Mouse (Mus musculus): ENCODE measurements around the gene Chst11. TPM values are rescaled to one million over a fixed set of nuclear protein-coding genes. Genes with fewer than 3 reads are reported as not detected.

The Chst11 gene
- polyA plus RNA-seq, 1 experiment from 2014 or later = 1.3 TPM

GRCm38 (mm10) chr10:82997460-82997859 lies 12.2 kb downstream of the Chst11 start:
- H3K36me3 ChIP-seq (replicated peaks) = no peaks in the 10 kb centered on the region
- no peaks in the 10 kb centered on the region for H3K27me3 ChIP-seq (replicated peaks; ENCODE audit: low read depth, poor library complexity, severe bottlenecking)
- H3K4me3 ChIP-seq = no peak overlapping the region
- H3K27ac ChIP-seq (replicated peaks) = no peak overlapping the region
- WGBS = 80% methylated on average over 6 of the region's 6 CpGs
- no peaks in the 10 kb centered on the region for H3K9me3 ChIP-seq
- no peak for DNase-seq (ENCODE audit: low spot score)
- peaks cover 32% of the 10 kb centered on the region for H3K4me1 ChIP-seq

GRCm38 (mm10) chr10:83000169-83000568 lies 14.9 kb downstream of the Chst11 start:
- DNase-seq (ENCODE audit: low spot score) = no peak
- Histone ChIP-seq H3K4me3 (no peak overlapping the region), H3K36me3 (replicated peaks) (no peaks in the 10 kb centered on the region), H3K4me1 (peaks cover 29% of the 10 kb centered on the region), H3K27ac (replicated peaks) (no peak overlapping the region), H3K9me3 (no peaks in the 10 kb centered on the region), H3K27me3 (replicated peaks; ENCODE audit: low read depth, poor library complexity, severe bottlenecking) (no peaks in the 10 kb centered on the region)
- 81% methylated on average over 5 of the region's 5 CpGs for WGBS

GRCm38 (mm10) chr10:83000721-83001120 lies 15.4 kb downstream of the Chst11 start:
- no peaks in the 10 kb centered on the region for H3K27me3 ChIP-seq (replicated peaks; ENCODE audit: low read depth, poor library complexity, severe bottlenecking)
- DNase-seq (ENCODE audit: low spot score) = no peak
- H3K9me3 ChIP-seq = no peaks in the 10 kb centered on the region
- H3K4me1 ChIP-seq = peaks cover 30% of the 10 kb centered on the region
- H3K27ac ChIP-seq (replicated peaks) = no peak overlapping the region
- whole genome bisulfite sequencing = 93% methylated on average over 2 of the region's 2 CpGs
- H3K4me3 ChIP-seq = no peak overlapping the region
- H3K36me3 ChIP-seq (replicated peaks) = peaks cover 4% of the 10 kb centered on the region; the same call in 1 of the 2 replicates

- H3K4me1 ChIP-seq = peaks cover 37% of the 10 kb centered on the region
- WGBS = 96% methylated on average over 7 of the region's 7 CpGs
- no peak overlapping the region for H3K27ac ChIP-seq (replicated peaks)
- peaks cover 4% of the 10 kb centered on the region; the same call in 1 of the 2 replicates for H3K9me3 ChIP-seq
- DNase-seq (ENCODE audit: low spot score) = no peak
- no peaks in the 10 kb centered on the region for H3K27me3 ChIP-seq (replicated peaks; ENCODE audit: low read depth, poor library complexity, severe bottlenecking)
- H3K4me3 ChIP-seq = no peak overlapping the region
- peaks cover 18% of the 10 kb centered on the region for H3K36me3 ChIP-seq (replicated peaks)
These were observed 18.6 kb downstream of the Chst11 start for GRCm38 (mm10) chr10:83003899-83004298.

DNA sequence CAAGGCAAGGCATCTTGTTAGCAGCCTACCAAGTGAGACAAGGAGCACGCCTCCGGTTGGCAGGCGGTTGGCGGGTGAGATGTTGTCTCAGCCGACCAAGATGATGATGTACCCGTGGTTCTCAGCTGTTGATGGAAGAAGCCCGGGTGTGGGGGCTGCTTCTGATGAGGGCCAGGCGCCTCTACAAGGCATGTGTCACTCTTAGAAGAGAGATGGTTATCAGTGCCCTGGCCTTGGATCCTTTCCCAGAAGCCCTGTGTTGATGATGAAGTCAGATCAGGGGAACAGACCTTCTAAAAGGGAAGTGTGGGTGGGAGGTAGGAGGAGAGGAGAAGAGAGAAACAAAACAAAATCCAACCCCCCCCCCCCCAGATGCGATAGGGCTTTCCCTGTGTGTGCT lies 19.1 kb downstream of the Chst11 start:
- Histone ChIP-seq H3K4me3 (no peak overlapping the region), H3K27ac (replicated peaks) (no peak overlapping the region), H3K27me3 (replicated peaks; ENCODE audit: low read depth, poor library complexity, severe bottlenecking) (no peaks in the 10 kb centered on the region), H3K36me3 (replicated peaks) (peaks cover 18% of the 10 kb centered on the region), H3K9me3 (peaks cover 4% of the 10 kb centered on the region; the same call in 1 of the 2 replicates), H3K4me1 (peaks cover 37% of the 10 kb centered on the region)
- WGBS = 78% methylated on average over 9 of the region's 9 CpGs
- DNase-seq (ENCODE audit: low spot score) = peak; percentile 19

DNA sequence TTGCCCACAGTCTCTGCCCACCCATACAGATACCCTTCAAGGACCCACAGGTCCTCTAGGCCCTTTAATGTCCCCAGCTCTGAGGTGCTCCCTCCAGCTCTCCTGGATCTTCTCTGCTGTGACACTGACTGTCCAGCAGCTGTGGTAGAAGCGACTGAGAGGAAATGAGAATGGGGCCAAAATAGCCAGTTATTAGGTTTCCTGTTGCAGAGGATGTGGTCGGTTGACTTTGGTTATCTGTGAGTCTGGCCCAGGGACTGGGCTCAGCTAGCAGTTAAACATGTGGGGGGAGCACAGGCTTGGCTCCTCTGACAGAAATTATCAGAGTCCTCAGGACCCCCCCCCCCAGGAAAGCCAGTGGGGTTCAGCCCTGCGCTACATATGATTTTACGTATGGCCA lies 19.7 kb downstream of the Chst11 start:
- Histone ChIP-seq H3K36me3 (replicated peaks) (peaks cover 18% of the 10 kb centered on the region), H3K4me1 (peaks cover 35% of the 10 kb centered on the region), H3K27ac (replicated peaks) (no peak overlapping the region), H3K27me3 (replicated peaks; ENCODE audit: low read depth, poor library complexity, severe bottlenecking) (no peaks in the 10 kb centered on the region), H3K9me3 (peaks cover 4% of the 10 kb centered on the region; the same call in 1 of the 2 replicates), H3K4me3 (no peak overlapping the region)
- 81% methylated on average over 4 of the region's 4 CpGs for WGBS
- DNase-seq (ENCODE audit: low spot score) = no peak

GRCm38 (mm10) chr10:83006258-83006657 lies 21.0 kb downstream of the Chst11 start:
- Histone ChIP-seq H3K27ac (replicated peaks) (no peak overlapping the region), H3K9me3 (peaks cover 4% of the 10 kb centered on the region; the same call in 1 of the 2 replicates), H3K27me3 (replicated peaks; ENCODE audit: low read depth, poor library complexity, severe bottlenecking) (no peaks in the 10 kb centered on the region), H3K4me1 (peaks cover 30% of the 10 kb centered on the region), H3K36me3 (replicated peaks) (peaks cover 18% of the 10 kb centered on the region), H3K4me3 (no peak overlapping the region)
- WGBS = 94% methylated on average over 8 of the region's 8 CpGs
- no peak for DNase-seq (ENCODE audit: low spot score)

GRCm38 (mm10) chr10:83013984-83014383 lies 28.7 kb downstream of the Chst11 start:
- Histone ChIP-seq H3K4me3 (no peak overlapping the region), H3K4me1 (peaks cover 33% of the 10 kb centered on the region), H3K27ac (replicated peaks) (peak overlapping the region; percentile 72), H3K27me3 (replicated peaks; ENCODE audit: low read depth, poor library complexity, severe bottlenecking) (no peaks in the 10 kb centered on the region), H3K9me3 (no peaks in the 10 kb centered on the region), H3K36me3 (replicated peaks) (no peaks in the 10 kb centered on the region)
- WGBS = 76% methylated on average over 4 of the region's 4 CpGs
- DNase-seq (ENCODE audit: low spot score) = no peak

DNA sequence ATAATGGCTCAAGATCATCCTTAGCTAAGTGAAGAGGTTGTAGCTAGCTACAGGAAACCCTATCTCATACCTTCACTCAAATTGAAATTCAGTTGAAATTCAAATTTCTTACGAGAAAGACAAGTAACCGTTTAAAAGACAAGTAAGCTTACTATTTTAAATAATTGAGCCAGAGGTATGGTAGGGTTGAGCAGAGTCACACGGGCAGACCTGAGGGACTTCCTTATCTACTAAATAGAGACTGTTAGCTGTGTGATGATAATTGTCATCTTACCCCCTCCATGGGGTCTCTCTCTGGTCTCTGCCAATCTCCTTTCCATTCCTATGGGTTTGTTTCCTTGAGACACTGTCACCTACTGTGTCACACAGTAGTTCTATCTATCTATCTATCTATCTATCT lies 30.6 kb downstream of the Chst11 start:
- no peaks in the 10 kb centered on the region for H3K9me3 ChIP-seq
- no peak overlapping the region for H3K27ac ChIP-seq (replicated peaks)
- no peaks in the 10 kb centered on the region for H3K27me3 ChIP-seq (replicated peaks; ENCODE audit: low read depth, poor library complexity, severe bottlenecking)
- no peak overlapping the region for H3K4me3 ChIP-seq
- DNase-seq (ENCODE audit: low spot score) = no peak
- WGBS = 94% methylated on average over 3 of the region's 3 CpGs
- peaks cover 51% of the 10 kb centered on the region for H3K4me1 ChIP-seq
- no peaks in the 10 kb centered on the region for H3K36me3 ChIP-seq (replicated peaks)

DNA sequence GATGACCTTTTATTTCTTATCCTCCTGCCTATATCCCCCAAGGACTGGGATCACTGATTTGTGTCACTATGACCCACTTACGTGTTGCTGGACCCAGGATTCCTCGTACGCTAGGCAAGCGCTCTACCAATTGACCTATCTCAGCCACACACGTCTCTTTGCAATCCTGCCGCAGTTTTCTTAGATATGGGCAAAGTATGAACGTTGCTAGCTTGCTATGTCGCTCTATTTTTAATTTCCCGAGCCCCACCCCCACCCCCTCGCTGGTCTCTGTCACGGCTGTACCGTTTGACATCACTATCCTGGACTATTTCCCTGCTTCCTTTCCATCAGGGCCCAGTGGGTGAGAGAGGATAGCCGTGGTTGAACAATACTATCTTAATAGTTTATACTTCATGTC lies 31.5 kb downstream of the Chst11 start:
- no peak overlapping the region for H3K27ac ChIP-seq (replicated peaks)
- H3K4me3 ChIP-seq = no peak overlapping the region
- 91% methylated on average over 13 of the region's 13 CpGs for WGBS
- no peaks in the 10 kb centered on the region for H3K27me3 ChIP-seq (replicated peaks; ENCODE audit: low read depth, poor library complexity, severe bottlenecking)
- DNase-seq (ENCODE audit: low spot score) = no peak
- H3K9me3 ChIP-seq = no peaks in the 10 kb centered on the region
- no peaks in the 10 kb centered on the region for H3K36me3 ChIP-seq (replicated peaks)
- peaks cover 58% of the 10 kb centered on the region for H3K4me1 ChIP-seq

GRCm38 (mm10) chr10:83017760-83018498 lies 32.6 kb downstream of the Chst11 start:
- Histone ChIP-seq H3K4me3 (no peak overlapping the region), H3K27me3 (replicated peaks; ENCODE audit: low read depth, poor library complexity, severe bottlenecking) (no peaks in the 10 kb centered on the region), H3K9me3 (no peaks in the 10 kb centered on the region), H3K27ac (replicated peaks) (no peak overlapping the region), H3K4me1 (peaks cover 52% of the 10 kb centered on the region), H3K36me3 (replicated peaks) (no peaks in the 10 kb centered on the region)
- WGBS = 85% methylated on average over 21 of the region's 21 CpGs
- no peak for DNase-seq (ENCODE audit: low spot score)

DNA sequence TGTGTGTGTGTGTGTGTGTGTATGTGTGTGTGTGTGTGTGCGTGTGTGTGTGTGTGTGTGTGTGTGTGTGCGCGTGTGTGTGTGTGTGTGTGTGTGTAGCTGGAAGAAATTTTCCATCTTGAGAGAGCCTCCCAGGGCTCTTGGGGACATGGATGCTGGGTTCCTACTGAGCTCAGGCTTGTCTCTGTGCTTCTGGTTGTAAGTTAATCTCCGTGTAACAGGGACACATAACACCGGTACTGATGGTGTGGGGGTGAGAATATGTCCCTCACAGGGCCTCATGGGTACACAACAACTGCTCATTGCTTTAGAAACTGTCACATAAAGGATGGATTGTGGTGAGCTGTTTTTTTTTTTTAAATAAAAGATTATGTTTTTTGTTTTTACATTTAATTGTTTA lies 33.2 kb downstream of the Chst11 start:
- Histone ChIP-seq H3K27me3 (replicated peaks; ENCODE audit: low read depth, poor library complexity, severe bottlenecking) (no peaks in the 10 kb centered on the region), H3K4me3 (no peak overlapping the region), H3K27ac (replicated peaks) (no peak overlapping the region), H3K36me3 (replicated peaks) (no peaks in the 10 kb centered on the region), H3K9me3 (no peaks in the 10 kb centered on the region), H3K4me1 (peaks cover 49% of the 10 kb centered on the region)
- 63% methylated on average over 5 of the region's 5 CpGs for WGBS
- no peak for DNase-seq (ENCODE audit: low spot score)

DNA sequence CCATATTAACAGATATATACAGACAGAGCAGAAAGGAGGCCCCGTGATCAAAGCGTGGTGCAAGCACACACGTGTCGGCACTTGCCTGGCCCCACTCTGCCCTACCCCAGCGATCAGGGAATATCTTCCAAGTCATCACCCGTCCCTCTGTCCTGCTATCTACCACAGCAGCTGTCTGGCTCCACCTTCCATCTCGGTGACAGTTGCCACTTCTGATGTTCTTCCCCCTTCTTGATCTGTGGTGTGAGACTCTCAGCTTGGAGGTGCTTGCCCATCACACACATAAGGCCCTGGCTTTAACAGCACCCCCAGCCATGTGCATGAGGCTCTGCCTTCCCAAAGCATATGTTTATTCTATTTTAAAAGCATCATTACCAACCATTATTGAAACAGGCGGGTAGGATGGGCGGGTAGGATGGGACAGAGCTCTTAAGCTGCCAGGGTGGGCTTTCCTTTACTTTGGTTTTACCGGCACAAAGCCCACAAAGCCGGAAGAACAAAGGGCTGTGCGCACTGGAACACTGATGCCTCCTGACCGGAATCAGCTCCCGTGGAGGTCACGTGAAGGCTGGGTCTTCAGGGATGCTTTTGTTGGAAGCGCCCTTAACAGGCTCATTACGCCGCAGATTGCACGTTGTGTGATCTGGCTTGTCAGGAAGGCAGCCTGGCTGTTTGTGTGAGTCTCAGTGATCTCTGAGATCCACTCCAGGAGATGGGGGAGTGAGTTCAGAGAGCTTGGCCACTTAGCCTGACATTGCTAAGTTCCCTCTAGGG lies 34.4 kb downstream of the Chst11 start:
- 38% methylated on average over 19 of the region's 19 CpGs for WGBS
- Histone ChIP-seq H3K4me1 (peaks cover 40% of the 10 kb centered on the region), H3K9me3 (no peaks in the 10 kb centered on the region), H3K27ac (replicated peaks) (peak overlapping the region; percentile 78), H3K36me3 (replicated peaks) (no peaks in the 10 kb centered on the region), H3K4me3 (0 out of 2 replicates have a peak overlapping the region, but pooled peaks have one; percentile 2), H3K27me3 (replicated peaks; ENCODE audit: low read depth, poor library complexity, severe bottlenecking) (no peaks in the 10 kb centered on the region)
- peak; percentile 54 for DNase-seq (ENCODE audit: low spot score)

All from embryonic facial prominence, embryonic 10.5 days (tissue).